Mouse (Mus musculus): ENCODE data around the gene Chid1. TPM values are rescaled to one million over a fixed set of nuclear protein-coding genes. Genes with fewer than 3 reads are reported as not detected.

The Chid1 gene
- 44.1 and 44.6 TPM in 2 replicates for polyA plus RNA-seq (2015; fragmentation: Nextera tagmentation; extraction: Ambion mirVana)

- no peaks in the 10 kb centered on the region for H3K9me3 ChIP-seq
- peak; percentile 97 for ATAC-seq (replicated peaks)
- peaks cover 24% of the 10 kb centered on the region for H3K4me1 ChIP-seq
- no peaks in the 10 kb centered on the region for H3K36me3 ChIP-seq (replicated peaks)
- H3K27ac ChIP-seq, result peak within 1 kb of the TSS; percentile 86
- H3K9ac ChIP-seq, result peak within 1 kb of the TSS; percentile 77
- peak within 1 kb of the TSS; percentile 76 for H3K4me3 ChIP-seq
- under 1% methylated on average over 46 of the region's 46 CpGs for WGBS
- no peaks in the 10 kb centered on the region for H3K27me3 ChIP-seq (replicated peaks)
- H3K4me2 ChIP-seq, result peak within 1 kb of the TSS; percentile 71
These were observed at the start of gene Chid1 for GRCm38 (mm10) chr7:141539556-141540311. TSS of gene Chid1 (minus strand) at chr7:141539857.

- H3K9me3 ChIP-seq, result no peaks in the 10 kb centered on the region
- no peak overlapping the region for H3K4me2 ChIP-seq
- no peak overlapping the region for H3K27ac ChIP-seq
- H3K27me3 ChIP-seq (replicated peaks), result no peaks in the 10 kb centered on the region
- H3K4me3 ChIP-seq, result no peak overlapping the region
- peaks cover 21% of the 10 kb centered on the region for H3K36me3 ChIP-seq (replicated peaks)
- 95% methylated on average over 6 of the region's 6 CpGs for WGBS
- H3K4me1 ChIP-seq, result no peaks in the 10 kb centered on the region
- H3K9ac ChIP-seq, result no peak overlapping the region
- ATAC-seq (replicated peaks), result no peak
These were observed 49.2 kb upstream of the Chid1 start for GRCm38 (mm10) chr7:141588890-141589289.

GRCm38 (mm10) chr7:141585881-141586280, 46.2 kb upstream of the Chid1 start:
- no peaks in the 10 kb centered on the region for H3K27me3 ChIP-seq (replicated peaks)
- 79% methylated on average over 1 of the region's 1 CpGs for WGBS

GRCm38 (mm10) chr7:141585288-141585687, 45.6 kb upstream of the Chid1 start:
- Histone ChIP-seq H3K9ac (no peak overlapping the region), H3K4me1 (no peaks in the 10 kb centered on the region), H3K27me3 (replicated peaks) (no peaks in the 10 kb centered on the region), H3K9me3 (no peaks in the 10 kb centered on the region), H3K4me3 (no peak overlapping the region), H3K27ac (no peak overlapping the region), H3K36me3 (replicated peaks) (peaks cover 12% of the 10 kb centered on the region), H3K4me2 (no peak overlapping the region)
- 81% methylated on average over 4 of the region's 4 CpGs for WGBS
- no peak for ATAC-seq (replicated peaks)

More at GRCm38 (mm10) chr7:141585881-141586280, 46.2 kb upstream of the Chid1 start:
- no peak overlapping the region for H3K4me3 ChIP-seq
- peaks cover 18% of the 10 kb centered on the region for H3K36me3 ChIP-seq (replicated peaks)
- H3K4me1 ChIP-seq, result no peaks in the 10 kb centered on the region
- no peaks in the 10 kb centered on the region for H3K9me3 ChIP-seq
- ATAC-seq (replicated peaks), result no peak
- no peak overlapping the region for H3K9ac ChIP-seq
- no peak overlapping the region for H3K27ac ChIP-seq
- no peak overlapping the region for H3K4me2 ChIP-seq

- Histone ChIP-seq H3K4me1 (no peaks in the 10 kb centered on the region), H3K27me3 (replicated peaks) (no peaks in the 10 kb centered on the region), H3K36me3 (replicated peaks) (peaks cover 5% of the 10 kb centered on the region; the same call in 1 of the 2 replicates), H3K4me2 (no peak overlapping the region), H3K9me3 (no peaks in the 10 kb centered on the region), H3K9ac (no peak overlapping the region), H3K27ac (no peak overlapping the region), H3K4me3 (no peak overlapping the region)
- 89% methylated on average over 5 of the region's 5 CpGs for WGBS
- ATAC-seq (replicated peaks), result no peak
These were observed 44.6 kb upstream of the Chid1 start for GRCm38 (mm10) chr7:141584048-141584841.

GRCm38 (mm10) chr7:141581323-141581722, 41.7 kb upstream of the Chid1 start:
- Histone ChIP-seq H3K4me2 (no peak overlapping the region), H3K27ac (no peak overlapping the region), H3K36me3 (replicated peaks) (no peaks in the 10 kb centered on the region), H3K9ac (no peak overlapping the region), H3K4me3 (no peak overlapping the region), H3K27me3 (replicated peaks) (no peaks in the 10 kb centered on the region), H3K9me3 (no peaks in the 10 kb centered on the region), H3K4me1 (no peaks in the 10 kb centered on the region)
- ATAC-seq (replicated peaks), result no peak
- WGBS, result 83% methylated on average over 7 of the region's 7 CpGs

GRCm38 (mm10) chr7:141578943-141579342, 39.3 kb upstream of the Chid1 start:
- no peak overlapping the region for H3K4me3 ChIP-seq
- ATAC-seq (replicated peaks), result no peak
- 96% methylated on average over 2 of the region's 2 CpGs for WGBS

GRCm38 (mm10) chr7:141578511-141578910, 38.9 kb upstream of the Chid1 start:
- Histone ChIP-seq H3K4me3 (no peak overlapping the region), H3K4me2 (no peak overlapping the region), H3K4me1 (no peaks in the 10 kb centered on the region), H3K27ac (no peak overlapping the region), H3K36me3 (replicated peaks) (no peaks in the 10 kb centered on the region), H3K27me3 (replicated peaks) (no peaks in the 10 kb centered on the region), H3K9ac (no peak overlapping the region), H3K9me3 (no peaks in the 10 kb centered on the region)
- 100% methylated on average over 1 of the region's 1 CpGs for WGBS
- no peak for ATAC-seq (replicated peaks)

More at GRCm38 (mm10) chr7:141578943-141579342, 39.3 kb upstream of the Chid1 start:
- Histone ChIP-seq H3K9me3 (no peaks in the 10 kb centered on the region), H3K4me1 (no peaks in the 10 kb centered on the region), H3K4me2 (no peak overlapping the region), H3K27me3 (replicated peaks) (no peaks in the 10 kb centered on the region), H3K27ac (no peak overlapping the region), H3K9ac (no peak overlapping the region), H3K36me3 (replicated peaks) (no peaks in the 10 kb centered on the region)

GRCm38 (mm10) chr7:141577801-141578200, 38.1 kb upstream of the Chid1 start:
- Histone ChIP-seq H3K4me3 (no peak overlapping the region), H3K27me3 (replicated peaks) (no peaks in the 10 kb centered on the region), H3K4me2 (no peak overlapping the region), H3K27ac (no peak overlapping the region), H3K9ac (no peak overlapping the region), H3K9me3 (no peaks in the 10 kb centered on the region), H3K36me3 (replicated peaks) (no peaks in the 10 kb centered on the region), H3K4me1 (no peaks in the 10 kb centered on the region)
- 86% methylated on average over 3 of the region's 3 CpGs for WGBS
- ATAC-seq (replicated peaks), result no peak

GRCm38 (mm10) chr7:141575481-141575880, 35.8 kb upstream of the Chid1 start:
- Histone ChIP-seq H3K4me1 (no peaks in the 10 kb centered on the region), H3K4me2 (no peak overlapping the region), H3K9me3 (no peaks in the 10 kb centered on the region), H3K27ac (no peak overlapping the region), H3K4me3 (no peak overlapping the region), H3K9ac (no peak overlapping the region), H3K36me3 (replicated peaks) (no peaks in the 10 kb centered on the region), H3K27me3 (replicated peaks) (no peaks in the 10 kb centered on the region)
- WGBS, result 91% methylated on average over 2 of the region's 3 CpGs
- ATAC-seq (replicated peaks), result no peak

GRCm38 (mm10) chr7:141574041-141574440, 34.4 kb upstream of the Chid1 start:
- Histone ChIP-seq H3K36me3 (replicated peaks) (no peaks in the 10 kb centered on the region), H3K4me2 (no peak overlapping the region), H3K9me3 (no peaks in the 10 kb centered on the region), H3K27ac (no peak overlapping the region), H3K9ac (no peak overlapping the region), H3K4me3 (no peak overlapping the region), H3K27me3 (replicated peaks) (no peaks in the 10 kb centered on the region), H3K4me1 (no peaks in the 10 kb centered on the region)
- no peak for ATAC-seq (replicated peaks)
- WGBS, result 91% methylated on average over 3 of the region's 3 CpGs

GRCm38 (mm10) chr7:141570625-141571295, 31.1 kb upstream of the Chid1 start:
- no peak overlapping the region for H3K4me3 ChIP-seq
- no peak for ATAC-seq (replicated peaks)
- no peak overlapping the region for H3K4me2 ChIP-seq
- H3K27me3 ChIP-seq (replicated peaks), result no peaks in the 10 kb centered on the region
- H3K36me3 ChIP-seq (replicated peaks), result no peaks in the 10 kb centered on the region
- H3K4me1 ChIP-seq, result peaks cover 12% of the 10 kb centered on the region; the same call in 1 of the 2 replicates
- 77% methylated on average over 4 of the region's 4 CpGs for WGBS
- no peak overlapping the region for H3K9ac ChIP-seq
- no peaks in the 10 kb centered on the region for H3K9me3 ChIP-seq
- no peak overlapping the region for H3K27ac ChIP-seq

Data from midbrain, embryonic 15.5 days (tissue).